8 mouse cellular contexts compared by ENCODE assay signal in genomic region chr12:80022181-80023106, GRCm38 (mm10).
DNase-seq lines count a peak whose midpoint lies in the region; ATAC-seq and TF ChIP-seq lines count a peak whose summit lies in the region.

No protein-coding gene starts in this region.

- DNase-seq in ES-E14 (ENCODE audit: low read depth, low spot score) (no peak), adipocyte (ENCODE audit: low spot score) (no peak)
- DNase-seq in embryo, embryonic 10.5 days (ENCODE audit: low spot score), result peak; percentile 84
- DNase-seq in spleen, adult 18-20 months, result no peak

- H3K36me3 ChIP-seq in ES-E14 (ENCODE audit: control insufficient read depth, insufficient read depth, low read length, poor library complexity, severe bottlenecking), result no peaks in the 10 kb centered on the region
- H3K36me3 ChIP-seq in hindbrain, embryonic 12.5 days, result no peaks in the 10 kb centered on the region
- no peaks in the 10 kb centered on the region for H3K36me3 ChIP-seq in midbrain, embryonic 12.5 days

- no peak overlapping the region for H3K27ac ChIP-seq in ES-E14 (ENCODE audit: insufficient read depth, low read depth, low read length, poor library complexity, severe bottlenecking)
- H3K27ac ChIP-seq in hindbrain, embryonic 12.5 days, result peak overlapping the region; percentile 77
- H3K27ac ChIP-seq in midbrain, embryonic 12.5 days (replicated peaks), result peak overlapping the region; percentile 86

- WGBS in hindbrain, embryonic 12.5 days, result 9% methylated on average over 18 of the region's 18 CpGs
- 3% methylated on average over 18 of the region's 18 CpGs for WGBS in midbrain, embryonic 12.5 days

- H3K9ac ChIP-seq in ES-E14 (ENCODE audit: insufficient read depth, low read depth, low read length, poor library complexity, severe bottlenecking), result no peak overlapping the region
- peak overlapping the region; percentile 29 for H3K9ac ChIP-seq in hindbrain, embryonic 12.5 days
- H3K9ac ChIP-seq in midbrain, embryonic 12.5 days (replicated peaks), result peak overlapping the region; percentile 31

- peak; percentile 51 for ATAC-seq in hindbrain, embryonic 12.5 days (ENCODE audit: low FRiP score)
- ATAC-seq in midbrain, embryonic 12.5 days (ENCODE audit: low FRiP score, low read depth), result peak; percentile 53
- ATAC-seq in cerebellum, adult (ENCODE audit: insufficient number of reproducible peaks, low FRiP score, low TSS enrichment), result no peak
- ATAC-seq in CD4-positive, CD25-positive, alpha-beta regulatory T cell, adult 4 months, result no peak

- in situ Hi-C loops in ES-E14 (cut with MboI; ENCODE audit: low sequenced_read_pairs in 2 of 2, unreplicated experiment in 2 of 2), result no loop called here

- peak overlapping the region; percentile 44 for H3K4me2 ChIP-seq in hindbrain, embryonic 12.5 days (replicated peaks)
- H3K4me2 ChIP-seq in midbrain, embryonic 12.5 days (replicated peaks), result peak overlapping the region; percentile 47

- no peaks in the 10 kb centered on the region for H3K27me3 ChIP-seq in hindbrain, embryonic 12.5 days
- H3K27me3 ChIP-seq in midbrain, embryonic 12.5 days, result no peaks in the 10 kb centered on the region

- H3K9me3 ChIP-seq in ES-E14 (ENCODE audit: control insufficient read depth, insufficient read depth, low read depth, low read length), result no peaks in the 10 kb centered on the region
- no peaks in the 10 kb centered on the region for H3K9me3 ChIP-seq in hindbrain, embryonic 12.5 days (replicated peaks)
- H3K9me3 ChIP-seq in midbrain, embryonic 12.5 days, result no peaks in the 10 kb centered on the region

- peaks cover 0 to 13% of the 10 kb centered on the region in 2 experiments; a peak in 2 of 4 replicates for H3K4me1 ChIP-seq in ES-E14 (ENCODE audit: control insufficient read depth in 2 of 2, insufficient read depth in 2 of 2, low read length in 2 of 2, poor library complexity in 1 of 2)
- H3K4me1 ChIP-seq in hindbrain, embryonic 12.5 days, result peaks cover 38% of the 10 kb centered on the region
- peaks cover 45% of the 10 kb centered on the region for H3K4me1 ChIP-seq in midbrain, embryonic 12.5 days

- H3K4me3 ChIP-seq in ES-E14 (ENCODE audit: insufficient read depth in 1 of 2, low read depth in 1 of 2, low read length in 2 of 2, poor library complexity in 1 of 2, severe bottlenecking in 1 of 2), result no peak overlapping the region
- H3K4me3 ChIP-seq in hindbrain, embryonic 12.5 days, result peak overlapping the region; percentile 13; the same call in 1 of the 2 replicates
- 0 out of 2 replicates have a peak overlapping the region, but pooled peaks have one; percentile 4 for H3K4me3 ChIP-seq in midbrain, embryonic 12.5 days

TF ChIP-seq in ES-E14, 5 proteins besides CTCF, POLR2A, EP300 and RAD21:
- TF ChIP-seq ZC3H11A (IDR thresholded peaks at IDR 0.05; ENCODE audit: borderline replicate concordance, low read depth, low read length) (no peak), CHD2 (IDR thresholded peaks at IDR 0.05; ENCODE audit: low read depth, low read length) (0 out of 2 replicates have a peak, but pooled peaks have one; percentile 4)

Comparison
In these comparisons a context has a peak if more than half of its experiments do, and no peak if none do; other contexts are left out.
1. H3K4me3 ChIP-seq: peak in hindbrain, embryonic 12.5 days (single experiment) and midbrain, embryonic 12.5 days (single experiment); none in ES-E14 (0 of 2).
2. ATAC-seq: peak in hindbrain, embryonic 12.5 days (single experiment) and midbrain, embryonic 12.5 days (single experiment); none in cerebellum, adult (single experiment) and CD4-positive, CD25-positive, alpha-beta regulatory T cell, adult 4 months (single experiment).